Mouse (Mus musculus) MEL (cell line): ENCODE data around the gene Fv1.

Experiments
- CTCF ChIP-seq, 3 experiments: IDR thresholded peaks in 2 of 3; conservative IDR thresholded peaks in 1 of 3; 2 replicates each; pipeline ENCODE4 v1.5.1; 2011 to 2012; ENCODE audit warnings: low read length in 3 of 3, low read depth in 2 of 3, mild to moderate bottlenecking in 2 of 3, improper control_type of control experiment in 1 of 3, inconsistent platforms in 1 of 3, mixed read lengths in 1 of 3, moderate library complexity in 1 of 3; ENCODE audit not compliant: control insufficient read depth in 1 of 3, insufficient read depth in 1 of 3, poor library complexity in 1 of 3, severe bottlenecking in 1 of 3
- GABPA ChIP-seq: IDR thresholded peaks from 2 replicates; pipeline ENCODE4 v1.6.1; 2012; ENCODE audit warnings: low read depth, mild to moderate bottlenecking, inconsistent platforms, low read length, improper control_type of control experiment, moderate library complexity
- MAZ ChIP-seq: IDR thresholded peaks from 2 replicates; pipeline ENCODE4 v1.6.1; 2012; ENCODE audit warnings: low read depth, mild to moderate bottlenecking, inconsistent platforms, low read length, improper control_type of control experiment
- MYC ChIP-seq: IDR thresholded peaks from 2 replicates; pipeline ENCODE4 v1.6.1; 2011; ENCODE audit warnings: low read depth, mild to moderate bottlenecking, low read length, improper control_type of control experiment, moderate library complexity
- POLR2A ChIP-seq, 2 experiments: IDR thresholded peaks; 2 replicates each; pipeline ENCODE4 v1.6.1; 2011 to 2012; ENCODE audit warnings: low read length in 2 of 2, mild to moderate bottlenecking in 2 of 2, control low read depth in 1 of 2, improper control_type of control experiment in 1 of 2, low read depth in 1 of 2, moderate library complexity in 1 of 2; ENCODE audit not compliant: control insufficient read depth in 1 of 2, insufficient read depth in 1 of 2, poor library complexity in 1 of 2
- SMC3 ChIP-seq: IDR thresholded peaks from 2 replicates; pipeline ENCODE4 v1.6.1; 2011; ENCODE audit warnings: low read depth, low read length, improper control_type of control experiment
- UBTF ChIP-seq: IDR thresholded peaks from 2 replicates; pipeline ENCODE4 v1.6.1; 2012; ENCODE audit warnings: low read depth, mild to moderate bottlenecking, inconsistent platforms, low read length, improper control_type of control experiment, moderate library complexity, borderline replicate concordance; ENCODE audit not compliant: insufficient read depth
- ZMIZ1 ChIP-seq: IDR thresholded peaks from 2 replicates; pipeline ENCODE4 v1.6.1; 2012; ENCODE audit warnings: low read depth, mild to moderate bottlenecking, inconsistent platforms, low read length, improper control_type of control experiment, moderate library complexity

GRCm38 (mm10) chr4:147895815-147896330 is 27.1 kb downstream of the Fv1 start:
- no peak for TF ChIP-seq MYC
- no peak for TF ChIP-seq UBTF
- no peak for TF ChIP-seq POLR2A (IDR thresholded peaks at IDR 0.05; ENCODE audit: control insufficient read depth in 1 of 2, insufficient read depth in 1 of 2, low read depth in 1 of 2, low read length in 2 of 2, poor library complexity in 1 of 2)
- TF ChIP-seq ZMIZ1 = no peak
- TF ChIP-seq CTCF (IDR thresholded peaks at IDR 0.05 in 2 of 3, conservative IDR thresholded peaks at IDR 0.05 in 1 of 3; ENCODE audit: control insufficient read depth in 1 of 3, insufficient read depth in 1 of 3, low read depth in 2 of 3, low read length in 3 of 3, poor library complexity in 1 of 3, severe bottlenecking in 1 of 3) = no peak
- TF ChIP-seq GABPA = no peak
- TF ChIP-seq MAZ = no peak
- TF ChIP-seq SMC3 = no peak
